Mouse (Mus musculus) heart, adult 11 months (tissue): ENCODE measurements around the gene Vtcn1.

Source experiments
- DNase-seq: peaks from one replicate; pipeline ENCODE4 v3.0.0; 2022

Vtcn1 gene

GRCm38 (mm10) chr3:100825225-100825965 is at the start of gene Vtcn1:
TSS of gene Vtcn1 (plus strand) at chr3:100825459.
- peak; percentile 85 for DNase-seq

- DNase-seq = peak; percentile 53
Measured at GRCm38 (mm10) chr3:100776967-100777366, 48.3 kb upstream of the Vtcn1 start.

GRCm38 (mm10) chr3:100777568-100777967 is 47.7 kb upstream of the Vtcn1 start:
- peak; percentile 13 for DNase-seq

- DNase-seq = no peak
Measured at GRCm38 (mm10) chr3:100786076-100786475, 39.2 kb upstream of the Vtcn1 start.

GRCm38 (mm10) chr3:100791670-100792069 is 33.6 kb upstream of the Vtcn1 start:
- peak; percentile 21 for DNase-seq

- DNase-seq = no peak
Measured at GRCm38 (mm10) chr3:100793345-100793744, 31.9 kb upstream of the Vtcn1 start.

- peak; percentile 52 for DNase-seq
Measured at GRCm38 (mm10) chr3:100796571-100796970, 28.7 kb upstream of the Vtcn1 start.

- peak; percentile 71 for DNase-seq
Measured at GRCm38 (mm10) chr3:100797166-100798145, 27.8 kb upstream of the Vtcn1 start.

GRCm38 (mm10) chr3:100798872-100799422 is 26.3 kb upstream of the Vtcn1 start:
- peak; percentile 56 for DNase-seq

GRCm38 (mm10) chr3:100804975-100805374 is 20.3 kb upstream of the Vtcn1 start:
- peak; percentile 37 for DNase-seq

- DNase-seq = peak; percentile 27
Measured at GRCm38 (mm10) chr3:100805925-100806324, 19.3 kb upstream of the Vtcn1 start.

- no peak for DNase-seq
Measured at GRCm38 (mm10) chr3:100810461-100810860, 14.8 kb upstream of the Vtcn1 start.

GRCm38 (mm10) chr3:100811836-100812235 is 13.4 kb upstream of the Vtcn1 start:
- DNase-seq = no peak

- DNase-seq = peak; percentile 70
Measured at GRCm38 (mm10) chr3:100815490-100815889, 9.8 kb upstream of the Vtcn1 start.

GRCm38 (mm10) chr3:100818709-100819108 is 6.5 kb upstream of the Vtcn1 start:
- DNase-seq = peak; percentile 44

GRCm38 (mm10) chr3:100819571-100819970 is 5.7 kb upstream of the Vtcn1 start:
- DNase-seq = peak; percentile 9

GRCm38 (mm10) chr3:100820852-100821251 is 4.4 kb upstream of the Vtcn1 start:
- DNase-seq = no peak

GRCm38 (mm10) chr3:100821276-100821675 is 4.0 kb upstream of the Vtcn1 start:
- DNase-seq = peak; percentile 43

GRCm38 (mm10) chr3:100843784-100844183 is 18.5 kb downstream of the Vtcn1 start:
- no peak for DNase-seq

GRCm38 (mm10) chr3:100844366-100844765 is 19.1 kb downstream of the Vtcn1 start:
- no peak for DNase-seq

- no peak for DNase-seq
Measured at GRCm38 (mm10) chr3:100848348-100848747, 23.1 kb downstream of the Vtcn1 start.

GRCm38 (mm10) chr3:100850468-100850867 is 25.2 kb downstream of the Vtcn1 start:
- peak; percentile 67 for DNase-seq
